Mouse (Mus musculus): Measurements from ENCODE around the gene Rgp1. TPM values are rescaled to one million over a fixed set of nuclear protein-coding genes. Genes with fewer than 3 reads are reported as not detected.

Gene Rgp1
- polyA plus RNA-seq, 1 experiment from 2014 or later = 28.2 TPM

- H3K27me3 ChIP-seq = no peaks in the 10 kb centered on the region
- no peak overlapping the region for H3K4me3 ChIP-seq
- no peak for ATAC-seq (replicated peaks)
- no peak overlapping the region for H3K9ac ChIP-seq (replicated peaks)
- no peaks in the 10 kb centered on the region for H3K9me3 ChIP-seq
- no peak overlapping the region for H3K27ac ChIP-seq (replicated peaks)
- H3K36me3 ChIP-seq = peaks cover 75% of the 10 kb centered on the region
- H3K4me1 ChIP-seq = peaks cover 12% of the 10 kb centered on the region
- H3K4me2 ChIP-seq (replicated peaks) = no peak overlapping the region
Measured at GRCm38 (mm10) chr4:43553891-43554290, 24.6 kb upstream of the Rgp1 start.

GRCm38 (mm10) chr4:43555926-43556325 lies 22.6 kb upstream of the Rgp1 start:
- Histone ChIP-seq H3K9ac (replicated peaks) (no peak overlapping the region), H3K27me3 (no peaks in the 10 kb centered on the region), H3K4me2 (replicated peaks) (no peak overlapping the region), H3K4me1 (peaks cover 31% of the 10 kb centered on the region), H3K27ac (replicated peaks) (no peak overlapping the region), H3K9me3 (no peaks in the 10 kb centered on the region), H3K4me3 (no peak overlapping the region), H3K36me3 (peaks cover 55% of the 10 kb centered on the region)
- WGBS = 94% methylated on average over 7 of the region's 7 CpGs
- no peak for ATAC-seq (replicated peaks)

- Histone ChIP-seq H3K4me3 (no peak overlapping the region), H3K27ac (replicated peaks) (no peak overlapping the region), H3K4me2 (replicated peaks) (no peak overlapping the region), H3K36me3 (peaks cover 34% of the 10 kb centered on the region), H3K27me3 (no peaks in the 10 kb centered on the region), H3K9ac (replicated peaks) (no peak overlapping the region), H3K9me3 (no peaks in the 10 kb centered on the region), H3K4me1 (peaks cover 41% of the 10 kb centered on the region)
- ATAC-seq (replicated peaks) = no peak
- WGBS = 62% methylated on average over 5 of the region's 5 CpGs
Measured at GRCm38 (mm10) chr4:43558028-43558630, 20.4 kb upstream of the Rgp1 start.

- peaks cover 28% of the 10 kb centered on the region for H3K36me3 ChIP-seq
- H3K9me3 ChIP-seq = no peaks in the 10 kb centered on the region
- no peak for ATAC-seq (replicated peaks)
- peaks cover 48% of the 10 kb centered on the region for H3K4me1 ChIP-seq
- H3K9ac ChIP-seq (replicated peaks) = peak overlapping the region; percentile 22; the same call in 1 of the 2 replicates
- H3K4me2 ChIP-seq (replicated peaks) = no peak overlapping the region
- 44% methylated on average over 13 of the region's 13 CpGs for WGBS
- H3K4me3 ChIP-seq = no peak overlapping the region
- H3K27me3 ChIP-seq = no peaks in the 10 kb centered on the region
- no peak overlapping the region for H3K27ac ChIP-seq (replicated peaks)
Measured at GRCm38 (mm10) chr4:43558631-43559356, 19.7 kb upstream of the Rgp1 start.

- Histone ChIP-seq H3K4me1 (peaks cover 53% of the 10 kb centered on the region), H3K27ac (replicated peaks) (no peak overlapping the region), H3K27me3 (no peaks in the 10 kb centered on the region), H3K4me3 (no peak overlapping the region), H3K9ac (replicated peaks) (no peak overlapping the region; the same call in 1 of the 2 replicates), H3K36me3 (peaks cover 20% of the 10 kb centered on the region), H3K4me2 (replicated peaks) (no peak overlapping the region), H3K9me3 (no peaks in the 10 kb centered on the region)
- ATAC-seq (replicated peaks) = no peak
- 87% methylated on average over 13 of the region's 13 CpGs for WGBS
Measured at GRCm38 (mm10) chr4:43559519-43560242, 18.8 kb upstream of the Rgp1 start.

GRCm38 (mm10) chr4:43560243-43560611 lies 18.3 kb upstream of the Rgp1 start:
- Histone ChIP-seq H3K4me3 (no peak overlapping the region), H3K27me3 (no peaks in the 10 kb centered on the region), H3K4me2 (replicated peaks) (peak overlapping the region; percentile 73), H3K9ac (replicated peaks) (no peak overlapping the region), H3K4me1 (peaks cover 53% of the 10 kb centered on the region), H3K36me3 (peaks cover 20% of the 10 kb centered on the region), H3K27ac (replicated peaks) (no peak overlapping the region), H3K9me3 (no peaks in the 10 kb centered on the region)
- ATAC-seq (replicated peaks) = no peak
- 74% methylated on average over 6 of the region's 6 CpGs for WGBS

GRCm38 (mm10) chr4:43560976-43561375 lies 17.5 kb upstream of the Rgp1 start:
- peaks cover 53% of the 10 kb centered on the region for H3K4me1 ChIP-seq
- ATAC-seq (replicated peaks) = no peak
- no peaks in the 10 kb centered on the region for H3K9me3 ChIP-seq
- peak overlapping the region; percentile 90 for H3K4me3 ChIP-seq
- peak overlapping the region; percentile 95 for H3K9ac ChIP-seq (replicated peaks)
- peaks cover 20% of the 10 kb centered on the region for H3K36me3 ChIP-seq
- H3K27me3 ChIP-seq = no peaks in the 10 kb centered on the region
- H3K27ac ChIP-seq (replicated peaks) = no peak overlapping the region
- 47% methylated on average over 2 of the region's 2 CpGs for WGBS
- H3K4me2 ChIP-seq (replicated peaks) = peak overlapping the region; percentile 73

- H3K36me3 ChIP-seq = peaks cover 20% of the 10 kb centered on the region
- no peaks in the 10 kb centered on the region for H3K27me3 ChIP-seq
- peak overlapping the region; percentile 95 for H3K9ac ChIP-seq (replicated peaks)
- H3K4me2 ChIP-seq (replicated peaks) = peak overlapping the region; percentile 73
- H3K27ac ChIP-seq (replicated peaks) = peak overlapping the region; percentile 97
- peaks cover 53% of the 10 kb centered on the region for H3K4me1 ChIP-seq
- H3K4me3 ChIP-seq = peak overlapping the region; percentile 90
- 2% methylated on average over 16 of the region's 16 CpGs for WGBS
- peak; percentile 39; the same call in 1 of the 2 replicates for ATAC-seq (replicated peaks)
- no peaks in the 10 kb centered on the region for H3K9me3 ChIP-seq
Measured at GRCm38 (mm10) chr4:43561436-43561996, 17.0 kb upstream of the Rgp1 start.

- WGBS = under 1% methylated on average over 62 of the region's 62 CpGs
- Histone ChIP-seq H3K27me3 (no peaks in the 10 kb centered on the region), H3K4me2 (replicated peaks) (peak within 1 kb of the TSS; percentile 73), H3K9me3 (no peaks in the 10 kb centered on the region), H3K9ac (replicated peaks) (peak within 1 kb of the TSS; percentile 95), H3K36me3 (peaks cover 26% of the 10 kb centered on the region), H3K27ac (replicated peaks) (peak within 1 kb of the TSS; percentile 97), H3K4me1 (peaks cover 51% of the 10 kb centered on the region), H3K4me3 (peak within 1 kb of the TSS; percentile 90)
- peak; percentile 97 for ATAC-seq (replicated peaks)
Measured at GRCm38 (mm10) chr4:43561997-43562768, 16.3 kb upstream of the Rgp1 start, which contains the start of the genes Creb3 and Tln1. Gene Creb3 (plus strand): TSS chr4:43562332. Gene Tln1 (minus strand): TSS chr4:43562691.

GRCm38 (mm10) chr4:43562769-43563600 lies 15.5 kb upstream of the Rgp1 start:
- Histone ChIP-seq H3K4me3 (peak overlapping the region; percentile 90), H3K4me2 (replicated peaks) (peak overlapping the region; percentile 73), H3K36me3 (peaks cover 34% of the 10 kb centered on the region), H3K27ac (replicated peaks) (peak overlapping the region; percentile 97), H3K27me3 (no peaks in the 10 kb centered on the region), H3K9me3 (no peaks in the 10 kb centered on the region), H3K4me1 (peaks cover 44% of the 10 kb centered on the region), H3K9ac (replicated peaks) (peak overlapping the region; percentile 95)
- peak; percentile 29 for ATAC-seq (replicated peaks)
- WGBS = 7% methylated on average over 22 of the region's 22 CpGs

GRCm38 (mm10) chr4:43563601-43563875 lies 15.0 kb upstream of the Rgp1 start:
- WGBS = 90% methylated on average over 4 of the region's 4 CpGs
- Histone ChIP-seq H3K27ac (replicated peaks) (no peak overlapping the region), H3K27me3 (no peaks in the 10 kb centered on the region)

More at GRCm38 (mm10) chr4:43563601-43563875, 15.0 kb upstream of the Rgp1 start:
- Histone ChIP-seq H3K36me3 (peaks cover 39% of the 10 kb centered on the region), H3K4me2 (replicated peaks) (peak overlapping the region; percentile 73), H3K4me3 (peak overlapping the region; percentile 90), H3K9me3 (no peaks in the 10 kb centered on the region), H3K4me1 (peaks cover 44% of the 10 kb centered on the region), H3K9ac (replicated peaks) (peak overlapping the region; percentile 95)
- no peak for ATAC-seq (replicated peaks)

All from forebrain, embryonic 15.5 days (tissue).